Mouse (Mus musculus) layer of hippocampus, postnatal 25 days (tissue): ENCODE data around the gene Aldh4a1. TPM values are rescaled to one million over a fixed set of nuclear protein-coding genes. Genes with fewer than 3 reads are reported as not detected.

Experiments used
- DNase-seq, 2 experiments: peaks; one replicate each; pipeline ENCODE4 v3.0.0; 2022; ENCODE audit warnings: mixed read lengths in 2 of 2, low spot score in 1 of 2; ENCODE audit errors: extremely low spot score in 1 of 2
- total RNA-seq, 2 experiments: library from RNA; stranded (reverse); gene quantifications; 2 replicates each; pipeline ENCODE4 v1.2.3; 2021

The Aldh4a1 gene
- total RNA-seq, 2 experiments from 2014 or later = 18.0 to 20.2 TPM

- DNase-seq = no peak
These were observed 33.2 kb upstream of the Aldh4a1 start for GRCm38 (mm10) chr4:139589351-139590027.

GRCm38 (mm10) chr4:139590446-139590845 lies 32.2 kb upstream of the Aldh4a1 start:
- DNase-seq = no peak

- DNase-seq = no peak
These were observed 29.8 kb upstream of the Aldh4a1 start for GRCm38 (mm10) chr4:139592895-139593294.

DNA sequence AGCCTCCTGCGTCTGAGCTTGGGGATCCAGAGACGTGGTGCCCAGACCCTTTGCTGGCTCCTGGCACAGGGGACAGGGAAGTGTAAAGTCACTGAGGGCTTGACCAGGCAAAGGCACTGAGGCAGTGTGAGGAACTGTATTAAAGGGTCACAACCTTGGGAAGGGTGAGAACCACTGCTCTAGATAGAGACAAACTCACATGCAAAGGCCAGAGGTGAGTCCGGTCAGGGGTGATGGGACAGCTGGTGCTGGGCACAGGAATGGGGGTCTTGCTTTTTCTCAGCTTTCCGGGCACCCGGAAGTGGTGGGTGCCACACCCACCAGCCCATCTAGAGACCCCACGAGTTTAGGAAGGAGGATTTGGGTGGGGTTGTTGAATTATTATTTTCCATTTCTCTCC lies 29.3 kb upstream of the Aldh4a1 start:
- DNase-seq = no peak

DNA sequence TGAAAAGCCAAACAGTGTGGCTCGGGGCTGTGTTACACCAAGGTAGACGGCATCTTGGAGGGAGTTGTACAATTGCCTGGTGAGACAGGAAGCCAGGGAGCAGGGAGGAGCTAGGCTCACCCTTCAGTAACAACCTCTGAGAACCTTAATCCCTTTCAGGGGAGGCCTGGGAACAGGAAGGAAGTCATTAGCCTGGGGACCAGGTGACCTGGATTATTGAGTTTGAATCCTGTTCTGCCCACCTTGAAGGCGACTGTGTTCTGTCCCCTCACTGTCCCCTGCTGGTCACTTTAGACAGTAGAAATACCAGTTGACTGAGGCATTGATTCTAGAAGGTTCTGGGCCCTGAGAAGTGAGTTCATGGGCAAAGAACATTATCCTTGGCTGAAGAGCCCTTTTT lies 28.6 kb upstream of the Aldh4a1 start:
- DNase-seq = no peak

GRCm38 (mm10) chr4:139596715-139597114 lies 26.0 kb upstream of the Aldh4a1 start:
- DNase-seq = no peak

GRCm38 (mm10) chr4:139597286-139598284 lies 25.1 kb upstream of the Aldh4a1 start:
- no peak for DNase-seq

DNA sequence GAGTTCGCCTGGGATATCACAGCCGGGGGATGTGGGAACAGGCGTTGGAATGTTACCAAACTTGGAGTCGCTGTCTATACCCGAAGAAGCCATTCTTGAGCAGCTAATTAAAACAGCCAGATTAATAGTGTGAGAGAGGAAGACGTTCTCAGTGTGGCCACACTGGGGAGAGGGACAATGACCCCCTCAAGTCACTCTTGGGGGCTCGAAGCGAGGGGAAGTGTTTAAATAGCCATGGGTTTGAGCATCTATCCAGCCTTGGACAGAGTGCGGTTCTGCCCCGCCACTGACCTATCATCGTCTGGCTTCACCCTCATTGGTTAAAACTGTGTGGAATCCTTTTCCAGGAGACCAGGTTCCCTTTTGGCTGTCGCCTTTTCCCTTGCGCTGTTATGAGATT lies 24.3 kb upstream of the Aldh4a1 start:
- no peak for DNase-seq

DNA sequence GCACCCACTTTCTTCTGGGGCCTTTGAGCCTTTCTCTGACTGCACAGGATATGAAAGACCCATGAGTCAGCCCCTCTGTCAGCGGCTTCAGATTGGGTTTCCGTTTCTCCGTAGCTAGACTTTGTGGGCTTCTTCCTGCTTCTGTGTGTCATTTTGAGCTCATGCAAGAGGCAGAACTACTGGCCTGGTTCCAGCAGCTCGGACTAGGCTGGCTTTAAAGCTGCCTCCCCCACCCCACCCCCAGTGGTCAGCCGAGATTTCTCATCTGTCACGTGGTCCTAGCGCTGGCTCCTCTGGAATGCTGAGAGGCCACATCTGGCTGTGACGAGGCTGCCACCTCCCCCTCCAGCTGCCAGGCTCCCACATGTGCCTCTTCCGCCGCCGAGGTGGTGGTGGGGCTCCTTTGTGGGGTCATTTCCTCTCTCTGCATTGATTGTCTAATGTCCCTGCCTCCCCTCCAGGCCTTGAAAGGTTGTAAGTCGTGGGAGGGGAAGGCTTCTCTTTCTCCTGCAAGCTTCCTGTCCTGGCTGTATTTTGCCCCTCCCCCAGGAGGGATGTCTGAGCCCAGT lies 23.6 kb upstream of the Aldh4a1 start:
- peak in 1 of 2 experiments; percentile 51 for DNase-seq

GRCm38 (mm10) chr4:139601519-139602356 lies 20.9 kb upstream of the Aldh4a1 start:
- DNase-seq = no peak

- peak; percentile 39 to 64 for DNase-seq
These were observed 20.1 kb upstream of the Aldh4a1 start, which contains the start of gene Gm21969 for GRCm38 (mm10) chr4:139602357-139603244. Gene Gm21969 (plus strand): TSS chr4:139603186.

DNA sequence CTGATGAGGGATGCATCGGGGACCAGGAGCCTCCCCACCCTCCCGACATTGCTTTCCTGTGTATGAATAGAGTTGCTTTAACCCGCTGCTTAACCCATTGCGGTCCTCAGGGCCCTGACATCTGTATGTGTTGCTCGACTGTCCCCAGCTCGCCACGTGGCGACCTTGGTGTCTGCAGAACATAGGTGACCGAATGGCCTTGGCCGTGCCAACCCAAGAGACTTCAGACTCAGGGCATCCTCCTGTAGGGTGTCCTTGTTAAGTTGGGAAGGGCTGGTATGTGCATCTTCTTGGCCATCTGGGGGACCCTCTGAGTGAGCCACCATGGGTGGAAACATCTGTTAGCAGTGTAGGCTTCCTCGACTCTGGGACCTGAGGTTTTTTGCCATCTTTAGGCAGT lies 17.4 kb upstream of the Aldh4a1 start:
- no peak for DNase-seq

DNA sequence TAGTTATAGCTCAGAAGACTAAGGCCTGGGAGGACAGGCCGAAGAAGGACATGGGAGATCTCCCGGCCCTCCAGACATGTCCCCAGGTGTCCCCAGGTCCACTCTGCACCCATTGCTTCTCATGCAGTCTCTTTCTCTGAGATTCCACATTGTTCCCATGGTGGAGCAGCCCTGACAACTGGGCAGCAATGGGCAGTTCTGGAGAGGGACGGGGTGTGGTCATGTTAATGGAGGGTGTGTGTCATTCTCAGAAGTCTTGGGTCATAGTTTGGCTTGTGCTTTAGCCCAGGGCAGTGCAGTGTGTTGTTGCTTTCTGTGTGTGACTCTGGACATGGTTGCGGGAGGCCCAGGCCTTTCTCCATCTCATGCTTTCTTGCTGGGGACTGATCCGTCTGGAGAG lies 15.9 kb upstream of the Aldh4a1 start:
- no peak for DNase-seq

GRCm38 (mm10) chr4:139608975-139609374 lies 13.7 kb upstream of the Aldh4a1 start:
- no peak for DNase-seq

DNA sequence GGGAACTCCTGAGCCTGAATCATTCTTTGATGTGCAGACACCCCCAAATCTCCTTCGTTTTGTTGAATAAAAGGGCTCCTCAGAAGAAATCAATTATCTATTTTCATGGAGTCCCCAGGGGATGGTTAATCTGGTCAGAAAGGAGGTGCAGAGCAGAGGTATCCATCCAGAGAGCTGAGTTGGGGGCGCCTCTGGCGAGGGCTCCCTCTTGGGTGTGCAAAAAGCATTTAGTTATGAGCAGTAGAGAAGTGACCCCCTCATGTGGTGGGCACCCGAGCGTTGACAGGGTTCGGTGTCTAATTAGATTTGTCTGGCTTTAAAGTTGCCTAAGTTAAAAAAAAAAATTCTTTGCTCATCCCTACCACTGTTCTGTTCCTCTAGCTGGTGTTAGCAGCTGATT lies 11.7 kb upstream of the Aldh4a1 start:
- DNase-seq = no peak

DNA sequence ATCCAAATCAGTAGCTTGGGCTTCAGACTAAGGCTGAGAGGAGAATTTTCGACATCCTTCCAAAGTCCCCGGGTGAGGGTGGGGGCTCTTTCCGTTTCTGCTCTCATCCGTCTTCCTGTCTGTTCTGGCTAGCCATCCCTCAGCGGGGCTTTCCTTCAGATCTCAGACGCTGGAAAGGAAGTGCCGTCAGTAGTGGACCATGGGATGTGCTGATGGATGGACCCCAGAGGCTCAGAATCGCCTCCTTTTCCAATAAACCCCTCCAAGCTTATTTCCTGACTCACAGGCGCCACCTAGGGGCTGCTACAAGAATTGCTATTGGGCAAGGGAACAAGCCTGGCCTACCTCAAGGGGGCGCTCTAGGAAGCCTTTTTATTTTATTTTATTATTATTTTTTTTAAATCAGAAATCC lies 11.1 kb upstream of the Aldh4a1 start:
- DNase-seq = peak; percentile 85 to 94

GRCm38 (mm10) chr4:139614524-139615260 lies 8.0 kb upstream of the Aldh4a1 start:
- no peak for DNase-seq

- DNase-seq = no peak
These were observed 6.2 kb upstream of the Aldh4a1 start for GRCm38 (mm10) chr4:139616276-139617000.
